Comparison of ENCODE assay signal across 19 mouse cellular contexts in the genomic region with DNA sequence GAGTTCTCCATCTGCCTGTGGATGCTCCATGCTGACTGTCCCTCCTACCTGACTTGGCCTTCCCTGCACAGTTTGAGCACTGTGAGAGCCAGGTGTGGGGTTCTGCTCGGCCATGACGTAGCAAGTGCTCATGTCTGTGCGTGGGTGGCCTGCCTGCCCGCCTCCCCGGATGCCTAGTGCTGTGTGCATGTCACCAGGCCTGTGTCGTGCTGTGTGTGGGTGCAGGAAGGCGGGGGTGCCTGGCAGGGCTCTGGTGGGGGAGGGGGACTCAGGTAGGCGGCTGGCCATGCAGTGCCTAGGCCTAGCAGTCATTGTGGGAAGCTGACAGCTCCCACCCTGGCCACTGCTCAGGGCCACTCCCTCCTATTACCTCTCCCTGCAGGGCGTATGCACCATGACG. TPM values are rescaled to one million over a fixed set of nuclear protein-coding genes. Genes with fewer than 3 reads are reported as not detected.
A peak's percentile ranks its signal among the peaks of the same experiment; 100 is the strongest.
DNase-seq lines count a peak whose midpoint lies in the region; ATAC-seq and TF ChIP-seq lines count a peak whose summit lies in the region.
"Had no signal": no experiment of that assay in that cellular context is flagged by ENCODE, and none has a peak within 500 bp of the region (broad histone marks: within the 10 kb centered on the region; RNA-seq: fewer than 3 reads in every experiment).

No protein-coding gene starts in this region.

- no peaks in the 10 kb centered on the region for H3K9me3 ChIP-seq in hindbrain, embryonic 10.5 days
- no peaks in the 10 kb centered on the region for H3K9me3 ChIP-seq in hindbrain, postnatal 0 days (ENCODE audit: low read length)
- no peaks in the 10 kb centered on the region for H3K9me3 ChIP-seq in midbrain, embryonic 13.5 days
- H3K9me3 ChIP-seq in midbrain, embryonic 15.5 days, result no peaks in the 10 kb centered on the region
- H3K9me3 ChIP-seq: heart, embryonic 10.5 days; midbrain, embryonic 12.5 days had no signal

- no peak for ATAC-seq in hindbrain, postnatal 0 days
- ATAC-seq in midbrain, embryonic 13.5 days, result no peak; the same call in 1 of the 2 replicates
- no peak for ATAC-seq in midbrain, embryonic 15.5 days (replicated peaks)
- no peak for ATAC-seq in erythroid progenitor cell, adult 5-6 weeks (replicated peaks; ENCODE audit: low FRiP score, poor library complexity, severe bottlenecking)
- ATAC-seq: forebrain, embryonic 14.5 days; intestine, postnatal 0 days had no signal

- DNase-seq in hindbrain, embryonic 10.5 days (ENCODE audit: low spot score), result no peak
- no peak for DNase-seq in hindbrain, postnatal 0 days (ENCODE audit: low spot score)
- peak; percentile 77 to 86 for DNase-seq in left cerebral cortex, adult 2 months (ENCODE audit: extremely low spot score in 1 of 2, low spot score in 2 of 2)
- DNase-seq in right cerebral cortex, postnatal 25 days, result peak; percentile 81
- no peak for DNase-seq in kidney, postnatal 10 days
- DNase-seq: adrenal gland, postnatal 36 days; B cell, adult 2 months; gastrocnemius, postnatal 25 days; heart, postnatal 36 days; lung, postnatal 10 days; thymus, adult 18-20 months had no signal

- peaks cover 23% of the 10 kb centered on the region for H3K36me3 ChIP-seq in hindbrain, embryonic 10.5 days
- peaks cover 38% of the 10 kb centered on the region for H3K36me3 ChIP-seq in hindbrain, postnatal 0 days (ENCODE audit: insufficient read depth, low read length)
- peaks cover 57% of the 10 kb centered on the region for H3K36me3 ChIP-seq in midbrain, embryonic 13.5 days
- peaks cover 26% of the 10 kb centered on the region; the same call in 1 of the 2 replicates for H3K36me3 ChIP-seq in midbrain, embryonic 15.5 days (replicated peaks)
- H3K36me3 ChIP-seq: heart, embryonic 10.5 days had no signal

- WGBS in hindbrain, embryonic 10.5 days, result 67% methylated on average over 10 of the region's 10 CpGs
- 71% methylated on average over 10 of the region's 10 CpGs for WGBS in hindbrain, postnatal 0 days
- 74% methylated on average over 10 of the region's 10 CpGs for WGBS in midbrain, embryonic 13.5 days
- WGBS in midbrain, embryonic 15.5 days, result 78% methylated on average over 10 of the region's 10 CpGs

- intact Hi-C loops in left cerebral cortex, adult 2 months (cut with DNase I), result loop anchor here (1.0 to 2.0 kb wide), 2 partner anchors 15 to 28 kb away; partner anchors contain the start of gene Adgrb2

- no peak for TF ChIP-seq CTCF in hindbrain, postnatal 0 days (IDR thresholded peaks at IDR 0.05; ENCODE audit: low read depth)
- no peak for TF ChIP-seq CTCF in left cerebral cortex, adult 2 months (IDR thresholded peaks at IDR 0.05)

- H3K4me2 ChIP-seq in hindbrain, postnatal 0 days (ENCODE audit: low read depth, low read length), result no peak overlapping the region
- H3K4me2 ChIP-seq in midbrain, embryonic 13.5 days (replicated peaks), result no peak overlapping the region
- H3K4me2 ChIP-seq in midbrain, embryonic 15.5 days, result no peak overlapping the region
- H3K4me2 ChIP-seq: midbrain, embryonic 12.5 days had no signal

- peaks cover 63% of the 10 kb centered on the region for H3K27me3 ChIP-seq in hindbrain, embryonic 10.5 days (ENCODE audit: insufficient read depth, poor library complexity, severe bottlenecking)
- no peaks in the 10 kb centered on the region for H3K27me3 ChIP-seq in hindbrain, postnatal 0 days (ENCODE audit: insufficient read depth, low read length)
- H3K27me3 ChIP-seq in midbrain, embryonic 13.5 days, result no peaks in the 10 kb centered on the region; the same call in 1 of the 2 replicates
- H3K27me3 ChIP-seq in midbrain, embryonic 15.5 days (replicated peaks), result no peaks in the 10 kb centered on the region

- 0 out of 2 replicates have a peak overlapping the region, but pooled peaks have one; percentile 12 for H3K27ac ChIP-seq in hindbrain, embryonic 10.5 days
- H3K27ac ChIP-seq in hindbrain, postnatal 0 days, result no peak overlapping the region
- no peak overlapping the region for H3K27ac ChIP-seq in midbrain, embryonic 13.5 days
- H3K27ac ChIP-seq in midbrain, embryonic 15.5 days, result no peak overlapping the region
- H3K27ac ChIP-seq in left cerebral cortex, adult 2 months, result peak overlapping the region; percentile 85
- H3K27ac ChIP-seq: heart, embryonic 10.5 days; liver, embryonic 14.5 days; midbrain, embryonic 12.5 days had no signal

- H3K4me3 ChIP-seq in hindbrain, embryonic 10.5 days, result no peak overlapping the region
- H3K4me3 ChIP-seq in hindbrain, postnatal 0 days (ENCODE audit: low read length), result no peak overlapping the region
- H3K4me3 ChIP-seq in midbrain, embryonic 13.5 days (replicated peaks), result no peak overlapping the region
- no peak overlapping the region for H3K4me3 ChIP-seq in midbrain, embryonic 15.5 days
- H3K4me3 ChIP-seq in left cerebral cortex, adult 2 months, result no peak overlapping the region
- H3K4me3 ChIP-seq: heart, embryonic 10.5 days; midbrain, embryonic 12.5 days had no signal

- no peak overlapping the region for H3K9ac ChIP-seq in hindbrain, postnatal 0 days (replicated peaks; ENCODE audit: low read length)
- H3K9ac ChIP-seq in midbrain, embryonic 13.5 days (replicated peaks), result peak overlapping the region; percentile 8; the same call in 1 of the 2 replicates
- no peak overlapping the region for H3K9ac ChIP-seq in midbrain, embryonic 15.5 days
- H3K9ac ChIP-seq: liver, embryonic 14.5 days; midbrain, embryonic 12.5 days had no signal

- peaks cover 49% of the 10 kb centered on the region for H3K4me1 ChIP-seq in hindbrain, embryonic 10.5 days (replicated peaks)
- H3K4me1 ChIP-seq in hindbrain, postnatal 0 days (ENCODE audit: insufficient read depth, low read length), result no peaks in the 10 kb centered on the region
- peaks cover 25% of the 10 kb centered on the region for H3K4me1 ChIP-seq in midbrain, embryonic 13.5 days (replicated peaks)
- H3K4me1 ChIP-seq in midbrain, embryonic 15.5 days, result no peaks in the 10 kb centered on the region; the same call in 1 of the 2 replicates

RNA-seq across cellular contexts. Expression of gene Adgrb2, which starts 28.4 kb away (rescaled TPM):
- 2.0 and 3.1 TPM in 2 replicates for polyA plus RNA-seq in hindbrain, embryonic 10.5 days (2016; fragmentation: Nextera tagmentation; extraction: Ambion mirVana)
- total RNA-seq in hindbrain, postnatal 0 days (2014; rRNA removed), result 306 and 313 TPM in 2 replicates
- 14.3 and 15.9 TPM in 2 replicates for polyA plus RNA-seq in hindbrain, postnatal 0 days (2015; fragmentation: Nextera tagmentation; extraction: Ambion mirVana)
- 7.0 and 11.0 TPM in 2 replicates for polyA plus RNA-seq in midbrain, embryonic 13.5 days (2015; fragmentation: Nextera tagmentation; extraction: Ambion mirVana)
- 19.4 and 23.6 TPM in 2 replicates for polyA plus RNA-seq in midbrain, embryonic 15.5 days (2015; fragmentation: Nextera tagmentation; extraction: Ambion mirVana)
- 100 to 1,000 TPM; 422 to 424 TPM for total RNA-seq in left cerebral cortex, adult 2 months (2021)
- total RNA-seq in erythroid progenitor cell, adult 5-6 weeks (2015; ENCODE audit: low replicate concordance), result not detected in 2 replicates
- total RNA-seq in erythroid progenitor cell, adult 5-6 weeks (2017; ENCODE audit: low replicate concordance), result not detected in 2 replicates

RNA-seq across cellular contexts. Expression of gene Col16a1, which starts 34.5 kb away (rescaled TPM):
- polyA plus RNA-seq in hindbrain, embryonic 10.5 days (2016; fragmentation: Nextera tagmentation; extraction: Ambion mirVana), result 7.2 and 8.7 TPM in 2 replicates
- total RNA-seq in hindbrain, postnatal 0 days (2014; rRNA removed), result 19.9 and 21.5 TPM in 2 replicates
- polyA plus RNA-seq in hindbrain, postnatal 0 days (2015; fragmentation: Nextera tagmentation; extraction: Ambion mirVana), result 13.1 and 13.8 TPM in 2 replicates
- polyA plus RNA-seq in midbrain, embryonic 13.5 days (2015; fragmentation: Nextera tagmentation; extraction: Ambion mirVana), result 2.9 and 3.4 TPM in 2 replicates
- 7.8 and 12.9 TPM in 2 replicates for polyA plus RNA-seq in midbrain, embryonic 15.5 days (2015; fragmentation: Nextera tagmentation; extraction: Ambion mirVana)
- 10 to 100 TPM; 16.2 to 20.1 TPM for total RNA-seq in left cerebral cortex, adult 2 months (2021)
- 5.8 TPM in 1 of 2 replicates, not detected in the other for total RNA-seq in erythroid progenitor cell, adult 5-6 weeks (2015; ENCODE audit: low replicate concordance)
- not detected in 2 replicates for total RNA-seq in erythroid progenitor cell, adult 5-6 weeks (2017; ENCODE audit: low replicate concordance)

Comparison
In these comparisons a context has a peak if more than half of its experiments do, and no peak if none do; other contexts are left out.
1. H3K27ac ChIP-seq: peak in hindbrain, embryonic 10.5 days (single experiment) and left cerebral cortex, adult 2 months (single experiment); none in hindbrain, postnatal 0 days (single experiment), midbrain, embryonic 13.5 days (single experiment) and midbrain, embryonic 15.5 days (single experiment).
2. DNase-seq: peak in left cerebral cortex, adult 2 months (2 of 2) and right cerebral cortex, postnatal 25 days (single experiment); none in hindbrain, embryonic 10.5 days (single experiment), hindbrain, postnatal 0 days (single experiment) and kidney, postnatal 10 days (single experiment).